Mouse (Mus musculus): ENCODE measurements around the gene Igdcc3. TPM values are rescaled to one million over a fixed set of nuclear protein-coding genes. Genes with fewer than 3 reads are reported as not detected.

Igdcc3 gene
- total RNA-seq (2023; ENCODE audit: inconsistent age): not detected in 4 replicates

GRCm38 (mm10) chr9:65140936-65141305, at the start of gene Igdcc3:
Gene Igdcc3 (plus strand): TSS chr9:65141189.

GRCm38 (mm10) chr9:65100991-65101685, 39.9 kb upstream of the Igdcc3 start, which contains the start of gene Igdcc4:
Gene Igdcc4 (plus strand): TSS chr9:65101486.

GRCm38 (mm10) chr9:65195053-65195452, 54.1 kb downstream of the Igdcc3 start, which contains the start of gene Parp16:
Gene Parp16 (plus strand): TSS chr9:65195353.

Other genes starting within 250 kb of the Igdcc3 start
- gene Slc24a1, start 189.6 kb upstream of the Igdcc3 start, total RNA-seq (2023; ENCODE audit: inconsistent age): not detected in 4 replicates
- gene Ints14, start 180.3 kb upstream of the Igdcc3 start, total RNA-seq (2023; ENCODE audit: inconsistent age): 27.1 to 37.6 TPM (median 32.7 TPM) in 4 replicates
- gene Hacd3, start 119.5 kb upstream of the Igdcc3 start, total RNA-seq (2023; ENCODE audit: inconsistent age): 19.8 to 23.2 TPM (median 20.2 TPM) in 4 replicates
- 84.4 to 90.4 TPM (median 86.0 TPM) in 4 replicates for gene Dpp8, start 108.8 kb upstream of the Igdcc3 start, total RNA-seq (2023; ENCODE audit: inconsistent age)
- 0.21 to 0.27 TPM (median 0.22 TPM) in 4 replicates for gene Igdcc4, start 39.7 kb upstream of the Igdcc3 start, total RNA-seq (2023; ENCODE audit: inconsistent age)
- 3.7 to 6.5 TPM (median 4.3 TPM) in 4 replicates for gene Parp16, start 54.2 kb downstream of the Igdcc3 start, total RNA-seq (2023; ENCODE audit: inconsistent age)
- gene Cilp, start 124.0 kb downstream of the Igdcc3 start, total RNA-seq (2023; ENCODE audit: inconsistent age): not detected in 4 replicates
- gene Clpx, start 153.1 kb downstream of the Igdcc3 start, total RNA-seq (2023; ENCODE audit: inconsistent age): 30.2 to 36.2 TPM (median 31.7 TPM) in 4 replicates
- gene Pdcd7, start 204.9 kb downstream of the Igdcc3 start, total RNA-seq (2023; ENCODE audit: inconsistent age): 21.5 to 25.0 TPM (median 21.9 TPM) in 4 replicates
- gene Ubap1l, start 219.9 kb downstream of the Igdcc3 start, total RNA-seq (2023; ENCODE audit: inconsistent age): 0.63 to 1.8 TPM in 2 of 4 replicates, not detected in the others